Mouse (Mus musculus) neural tube, postnatal 0 days (tissue): ENCODE results near the gene 8030474K03Rik. TPM values are rescaled to one million over a fixed set of nuclear protein-coding genes. Genes with fewer than 3 reads are reported as not detected.

Experiments used
- polyA plus RNA-seq: library from polyadenylated mRNA; unstranded; fragments of >200 nt; fragmentation: Nextera tagmentation; extraction: Ambion mirVana; gene quantifications from 2 replicates; pipeline ENCODE4 v1.2.1, GENCODE M21; 2015

8030474K03Rik gene
- not detected in 2 replicates for polyA plus RNA-seq

GRCm38 (mm10) chrX:101794342-101794741, at the start of gene 8030474K03Rik, which contains the start of gene Gm4779:
TSS of gene 8030474K03Rik (plus strand) at chrX:101794656.
TSS of gene Gm4779 (minus strand) at chrX:101794423.

Other genes with a start within 250 kb of the 8030474K03Rik start
- 85.8 and 109 TPM in 2 replicates for gene Ogt, start 154.6 kb upstream of the 8030474K03Rik start, polyA plus RNA-seq
- 0.19 TPM in 1 of 2 replicates, not detected in the other for gene Cxcr3, start 60.4 kb upstream of the 8030474K03Rik start, polyA plus RNA-seq
- gene Gm4779, start 233 bp upstream of the 8030474K03Rik start, polyA plus RNA-seq: 0.10 TPM in 1 of 2 replicates, not detected in the other
- 4.8 and 5.5 TPM in 2 replicates for gene Nhsl2, start 54.7 kb downstream of the 8030474K03Rik start, polyA plus RNA-seq